Mouse (Mus musculus) heart, adult 2 months (tissue): ENCODE data around the gene Dtx1. TPM values are rescaled to one million over a fixed set of nuclear protein-coding genes. Genes with fewer than 3 reads are reported as not detected.

Experiments used
- DNase-seq, 2 experiments: peaks; one replicate each; pipeline ENCODE4 v3.0.0; 2021
- H3K27ac ChIP-seq: fragments of 200-600 bp; 2 replicates; pipeline ENCODE4 v1.8.1; 2022
- H3K27me3 ChIP-seq: fragments of 200-500 bp; 2 replicates; pipeline ENCODE4 v1.6.1; 2012; ENCODE audit warnings: mild to moderate bottlenecking, low read length, inconsistent platforms, mixed read lengths; ENCODE audit not compliant: control insufficient read depth, insufficient read depth
- H3K36me3 ChIP-seq: fragments of 200-500 bp; 2 replicates; pipeline ENCODE4 v1.6.1; 2012; ENCODE audit warnings: low read length, inconsistent platforms; ENCODE audit not compliant: control insufficient read depth, insufficient read depth
- H3K4me1 ChIP-seq: fragments of 200-500 bp; 2 replicates; pipeline ENCODE4 v1.6.1; 2011; ENCODE audit warnings: low read length; ENCODE audit not compliant: control insufficient read depth, insufficient read depth
- H3K4me3 ChIP-seq: fragments of 200-600 bp; 2 replicates; pipeline ENCODE4 v1.8.1; 2022
- H3K79me2 ChIP-seq: fragments of 200-500 bp; replicated peaks from 2 replicates; pipeline ENCODE4 v1.6.1; 2012; ENCODE audit warnings: mild to moderate bottlenecking, inconsistent platforms, low read length, moderate library complexity, mixed read lengths; ENCODE audit not compliant: control insufficient read depth, insufficient read depth
- H3K9ac ChIP-seq: fragments of 200-500 bp; 2 replicates; pipeline ENCODE4 v1.6.1; 2012; ENCODE audit warnings: low read depth, mild to moderate bottlenecking, control low read depth, inconsistent platforms, low read length, mixed read lengths
- CTCF ChIP-seq: fragments of 200-600 bp; IDR thresholded peaks from 2 replicates; pipeline ENCODE4 v1.8.1; 2022; ENCODE audit warnings: antibody characterized with exemption, mild to moderate bottlenecking, moderate library complexity
- EP300 ChIP-seq: fragments of 200-500 bp; IDR thresholded peaks from 2 replicates; pipeline ENCODE4 v1.6.1; 2011; ENCODE audit warnings: low read depth, low read length, control low read depth; ENCODE audit not compliant: insufficient read depth
- POLR2A ChIP-seq: fragments of 200-500 bp; IDR thresholded peaks from 2 replicates; pipeline ENCODE4 v1.6.1; 2011; ENCODE audit warnings: mild to moderate bottlenecking, low read depth, low read length, control low read depth; ENCODE audit not compliant: insufficient read depth
- WGBS: fragments of 180-500 bp; shearing (Covaris S2); methylation state at CpG from one replicate; pipeline ENCODE4 v1.1.7; 2018; 5-methylcytosine and 5-hydroxymethylcytosine counted together
- intact Hi-C: fragments of 180-260 bp; cut with DNase I; formaldehyde crosslinking; loops from one replicate; pipeline ENCODE4 v1.15.1; 2025
- polyA plus RNA-seq: library from polyadenylated mRNA; depleted of rRNA; stranded (reverse); fragments of >200 nt; gene quantifications from 2 replicates; pipeline ENCODE4 v1.2.3, GENCODE M21; 2012
- total RNA-seq, 2 experiments: library from RNA; stranded (reverse); gene quantifications; 2 replicates each; pipeline ENCODE4 v1.2.3; 2021

Dtx1 gene
- total and polyA plus RNA-seq, 3 experiments = 2.1 to 4.2 (median 2.7) TPM

DNA sequence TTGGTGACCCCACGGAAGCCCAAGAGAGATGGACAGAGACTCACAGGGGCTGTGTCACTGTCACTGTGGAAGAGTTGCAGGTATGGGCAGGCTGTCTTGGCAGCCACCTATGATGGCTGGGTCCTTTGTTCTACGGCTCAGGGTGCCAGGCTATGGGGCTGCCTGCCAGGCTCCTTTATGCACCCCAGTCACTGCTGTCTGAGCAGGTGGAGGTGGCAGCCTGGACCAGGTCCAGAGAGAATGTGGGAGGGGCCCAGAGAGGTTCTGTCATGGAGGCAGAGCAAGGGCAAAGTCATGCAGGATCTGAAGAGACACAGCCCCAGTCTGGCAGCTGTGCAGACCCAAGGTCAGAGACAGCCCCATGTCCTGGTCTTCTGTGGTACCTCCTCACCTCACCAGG lies 8.8 kb downstream of the Dtx1 start:
- WGBS = 63% methylated on average over 2 of the region's 2 CpGs
- H3K9ac ChIP-seq = no peak overlapping the region
- no peak overlapping the region for H3K27ac ChIP-seq
- no peaks in the 10 kb centered on the region for H3K27me3 ChIP-seq
- TF ChIP-seq CTCF (no peak), EP300 (no peak), POLR2A (no peak)
- H3K4me3 ChIP-seq = no peak overlapping the region
- no peaks in the 10 kb centered on the region for H3K36me3 ChIP-seq
- intact Hi-C loops = no loop called here
- no peaks in the 10 kb centered on the region for H3K4me1 ChIP-seq
- H3K79me2 ChIP-seq = no peaks in the 10 kb centered on the region
- DNase-seq = no peak

- WGBS = 80% methylated on average over 4 of the region's 4 CpGs
- Histone ChIP-seq H3K4me3 (no peak overlapping the region), H3K79me2 (no peaks in the 10 kb centered on the region), H3K4me1 (no peaks in the 10 kb centered on the region), H3K27ac (no peak overlapping the region), H3K36me3 (no peaks in the 10 kb centered on the region), H3K9ac (no peak overlapping the region), H3K27me3 (no peaks in the 10 kb centered on the region)
- no peak for DNase-seq
- intact Hi-C loops = no loop called here
- TF ChIP-seq CTCF (no peak), EP300 (no peak), POLR2A (no peak)
These were observed 9.3 kb downstream of the Dtx1 start for GRCm38 (mm10) chr5:120702421-120702820.

- DNase-seq = no peak
- intact Hi-C loops = no loop called here
- no peak overlapping the region for H3K27ac ChIP-seq
- no peaks in the 10 kb centered on the region for H3K36me3 ChIP-seq
- no peak overlapping the region for H3K4me3 ChIP-seq
- no peak overlapping the region for H3K9ac ChIP-seq
- H3K79me2 ChIP-seq = no peaks in the 10 kb centered on the region
- TF ChIP-seq CTCF (no peak), EP300 (no peak), POLR2A (no peak)
- WGBS = 62% methylated on average over 11 of the region's 11 CpGs
- no peaks in the 10 kb centered on the region for H3K27me3 ChIP-seq
- H3K4me1 ChIP-seq = no peaks in the 10 kb centered on the region
These were observed 10.5 kb downstream of the Dtx1 start for GRCm38 (mm10) chr5:120700996-120701790.

- no peak for DNase-seq
- Histone ChIP-seq H3K27me3 (peaks cover 3% of the 10 kb centered on the region; the same call in 1 of the 2 replicates), H3K36me3 (no peaks in the 10 kb centered on the region), H3K79me2 (no peaks in the 10 kb centered on the region), H3K9ac (no peak overlapping the region), H3K4me1 (no peaks in the 10 kb centered on the region), H3K27ac (no peak overlapping the region), H3K4me3 (no peak overlapping the region)
- intact Hi-C loops = no loop called here
- 49% methylated on average over 16 of the region's 16 CpGs for WGBS
- TF ChIP-seq EP300 = 0 out of 2 replicates have a peak, but pooled peaks have one; percentile 17
- TF ChIP-seq POLR2A = no peak
These were observed 12.8 kb downstream of the Dtx1 start for GRCm38 (mm10) chr5:120698801-120699391.

DNA sequence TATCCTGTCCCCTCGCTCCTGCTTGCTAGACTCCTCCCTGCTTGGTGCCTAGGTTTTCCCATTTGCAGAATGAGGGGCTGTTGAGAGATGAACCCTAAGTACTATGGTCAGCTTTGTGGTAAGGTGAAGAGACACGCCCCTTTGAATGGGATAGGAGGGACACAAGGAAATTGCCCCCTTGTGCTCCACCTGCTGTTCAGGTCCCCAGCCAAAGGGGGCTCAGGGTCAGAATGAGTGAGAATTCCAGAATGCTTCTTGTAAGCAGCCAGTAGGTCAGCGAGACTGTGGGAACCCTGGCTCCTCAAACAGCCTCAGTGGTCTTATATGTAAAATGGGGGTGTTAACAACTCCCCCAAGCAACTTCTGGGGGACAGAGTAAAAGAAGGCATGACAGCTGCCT lies 13.5 kb downstream of the Dtx1 start:
- Histone ChIP-seq H3K36me3 (no peaks in the 10 kb centered on the region), H3K27me3 (peaks cover 3% of the 10 kb centered on the region; the same call in 1 of the 2 replicates), H3K4me1 (no peaks in the 10 kb centered on the region), H3K4me3 (no peak overlapping the region), H3K9ac (no peak overlapping the region), H3K79me2 (no peaks in the 10 kb centered on the region), H3K27ac (no peak overlapping the region)
- intact Hi-C loops = no loop called here
- DNase-seq = no peak
- no peak for TF ChIP-seq EP300
- TF ChIP-seq CTCF = no peak
- TF ChIP-seq POLR2A = no peak
- WGBS = 67% methylated on average over 3 of the region's 3 CpGs

DNA sequence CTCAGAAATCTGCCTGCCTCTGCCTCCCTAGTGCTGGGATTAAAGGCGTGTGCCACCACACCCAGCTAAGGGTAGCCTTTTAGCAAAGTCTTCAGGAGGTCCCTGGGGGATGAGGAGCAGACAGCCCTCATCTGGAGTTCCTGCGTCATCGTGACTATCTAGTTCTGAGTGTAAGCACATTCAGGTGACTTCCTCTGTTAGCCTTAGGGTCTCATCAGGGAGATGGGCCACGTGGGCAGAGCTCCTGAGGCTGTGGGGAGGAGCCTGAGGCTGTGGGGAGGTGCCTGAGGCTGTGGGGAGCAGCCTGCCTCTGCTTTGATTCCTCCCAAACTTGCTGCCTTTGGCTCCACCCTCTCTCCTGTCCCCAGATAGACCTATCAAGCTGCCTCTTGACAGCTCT lies 14.9 kb downstream of the Dtx1 start:
- intact Hi-C loops = no loop called here
- H3K4me1 ChIP-seq = no peaks in the 10 kb centered on the region
- TF ChIP-seq POLR2A = no peak
- TF ChIP-seq EP300 = no peak
- no peak for TF ChIP-seq CTCF
- no peaks in the 10 kb centered on the region for H3K36me3 ChIP-seq
- no peak overlapping the region for H3K9ac ChIP-seq
- WGBS = 48% methylated on average over 4 of the region's 4 CpGs
- DNase-seq = no peak
- no peaks in the 10 kb centered on the region for H3K79me2 ChIP-seq
- peaks cover 3% of the 10 kb centered on the region; the same call in 1 of the 2 replicates for H3K27me3 ChIP-seq
- H3K27ac ChIP-seq = no peak overlapping the region
- H3K4me3 ChIP-seq = no peak overlapping the region
